Mouse (Mus musculus) thymus, postnatal 4 days (tissue): ENCODE results near the gene 9130213A22Rik.

ENCODE experiments used
- DNase-seq: peaks from one replicate; pipeline ENCODE4 v3.0.0; 2021

9130213A22Rik gene

GRCm38 (mm10) chr11:69091566-69092385 is 30.6 kb downstream of the 9130213A22Rik start:
- no peak for DNase-seq

GRCm38 (mm10) chr11:69090367-69090766 is 32.0 kb downstream of the 9130213A22Rik start:
- no peak for DNase-seq

GRCm38 (mm10) chr11:69089616-69090290 is 32.6 kb downstream of the 9130213A22Rik start:
- no peak for DNase-seq

GRCm38 (mm10) chr11:69088856-69089615 is 33.4 kb downstream of the 9130213A22Rik start:
- no peak for DNase-seq

- DNase-seq, result peak; percentile 96
Observed at GRCm38 (mm10) chr11:69088103-69088855, 34.1 kb downstream of the 9130213A22Rik start, which contains the start of gene Vamp2. TSS of gene Vamp2 (plus strand) at chr11:69088490.

GRCm38 (mm10) chr11:69087597-69087996 is 34.8 kb downstream of the 9130213A22Rik start:
- no peak for DNase-seq

- no peak for DNase-seq
Observed at GRCm38 (mm10) chr11:69087082-69087481, 35.3 kb downstream of the 9130213A22Rik start.

- DNase-seq, result no peak
Observed at GRCm38 (mm10) chr11:69086390-69086789, 36.0 kb downstream of the 9130213A22Rik start.

GRCm38 (mm10) chr11:69085608-69086007 is 36.8 kb downstream of the 9130213A22Rik start:
- DNase-seq, result no peak

- no peak for DNase-seq
Observed at GRCm38 (mm10) chr11:69081613-69082012, 40.8 kb downstream of the 9130213A22Rik start.

GRCm38 (mm10) chr11:69080855-69081222 is 41.5 kb downstream of the 9130213A22Rik start:
- DNase-seq, result no peak

GRCm38 (mm10) chr11:69080102-69080854 is 42.1 kb downstream of the 9130213A22Rik start:
- DNase-seq, result no peak

- DNase-seq, result no peak
Observed at GRCm38 (mm10) chr11:69078805-69079438, 43.5 kb downstream of the 9130213A22Rik start.

GRCm38 (mm10) chr11:69078041-69078440 is 44.3 kb downstream of the 9130213A22Rik start:
- DNase-seq, result no peak

GRCm38 (mm10) chr11:69077316-69077715 is 45.1 kb downstream of the 9130213A22Rik start:
- no peak for DNase-seq

- DNase-seq, result no peak
Observed at GRCm38 (mm10) chr11:69076572-69076971, 45.8 kb downstream of the 9130213A22Rik start.

GRCm38 (mm10) chr11:69075764-69076479 is 46.5 kb downstream of the 9130213A22Rik start:
- DNase-seq, result no peak

GRCm38 (mm10) chr11:69074776-69075069 is 47.7 kb downstream of the 9130213A22Rik start:
- DNase-seq, result no peak

- no peak for DNase-seq
Observed at GRCm38 (mm10) chr11:69073951-69074775, 48.2 kb downstream of the 9130213A22Rik start.
